Mouse (Mus musculus): ENCODE measurements around the gene Fibcd1. TPM values are rescaled to one million over a fixed set of nuclear protein-coding genes. Genes with fewer than 3 reads are reported as not detected.

Fibcd1 gene
- polyA plus RNA-seq, 1 experiment: 0.81 TPM

DNA sequence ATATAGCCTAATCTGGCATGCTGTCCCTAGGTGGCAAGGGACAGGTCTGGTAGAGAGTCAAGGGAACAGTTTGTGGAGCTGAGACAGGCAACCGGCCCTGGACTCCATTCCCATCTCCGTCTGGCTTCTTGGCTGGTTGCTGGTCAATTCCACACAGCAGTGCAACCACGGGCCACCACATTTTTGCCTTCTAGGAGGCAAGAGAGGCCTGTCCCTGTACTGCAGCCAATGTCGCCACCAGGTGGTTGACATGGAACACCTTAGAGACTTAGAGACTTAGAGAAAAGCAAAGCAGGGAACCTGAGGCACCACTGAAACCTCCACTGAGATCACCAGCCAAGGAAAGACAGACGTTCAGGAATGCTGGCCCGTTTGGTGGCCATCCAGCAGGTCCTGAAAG, 39.0 kb upstream of the Fibcd1 start:
- 30% methylated on average over 6 of the region's 6 CpGs for WGBS
- peak; percentile 45 for DNase-seq
- no peak overlapping the region for H3K4me3 ChIP-seq (ENCODE audit: control insufficient read depth, insufficient read depth, low read length)
- no peak overlapping the region for H3K27ac ChIP-seq (ENCODE audit: control insufficient read depth, insufficient read depth, low read length)
- TF ChIP-seq POLR2A (IDR thresholded peaks at IDR 0.05; ENCODE audit: control insufficient read depth, extremely low read depth, insufficient read depth, low read length, poor library complexity) (no peak), CTCF (IDR thresholded peaks at IDR 0.05; ENCODE audit: borderline replicate concordance, control insufficient read depth, extremely low read depth, insufficient read depth, low read length, poor library complexity) (no peak)
- peaks cover 15% of the 10 kb centered on the region for H3K4me1 ChIP-seq (replicated peaks; ENCODE audit: control insufficient read depth, insufficient read depth, low read length)
- peaks cover 6% of the 10 kb centered on the region; the same call in 1 of the 2 replicates for H3K27me3 ChIP-seq (ENCODE audit: control insufficient read depth, insufficient read depth, low read length)
- H3K36me3 ChIP-seq (ENCODE audit: control insufficient read depth, insufficient read depth, low read length): no peaks in the 10 kb centered on the region

DNA sequence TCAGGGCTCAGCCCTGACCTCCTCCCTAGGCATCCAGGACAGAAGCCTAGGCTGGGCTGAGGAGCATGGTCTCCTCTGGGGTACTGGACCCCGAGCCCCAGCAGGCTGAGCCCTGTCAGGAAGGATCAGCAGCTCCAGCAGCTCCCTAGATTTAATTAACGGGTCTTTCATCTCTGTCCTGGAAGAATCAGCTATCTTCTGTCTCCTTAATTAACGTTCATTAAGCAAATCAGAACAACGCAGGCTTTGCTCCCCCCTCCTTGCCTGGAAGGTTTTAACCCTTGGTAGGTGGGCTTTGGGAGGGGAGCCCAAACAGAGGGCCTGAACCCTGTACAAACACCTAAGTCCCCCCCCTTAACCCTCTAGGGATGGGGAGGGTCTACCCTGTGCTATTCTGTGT, 37.3 kb upstream of the Fibcd1 start:
- no peak for DNase-seq
- Histone ChIP-seq H3K27me3 (ENCODE audit: control insufficient read depth, insufficient read depth, low read length) (peaks cover 5% of the 10 kb centered on the region; the same call in 1 of the 2 replicates), H3K4me3 (ENCODE audit: control insufficient read depth, insufficient read depth, low read length) (no peak overlapping the region), H3K36me3 (ENCODE audit: control insufficient read depth, insufficient read depth, low read length) (no peaks in the 10 kb centered on the region), H3K27ac (ENCODE audit: control insufficient read depth, insufficient read depth, low read length) (no peak overlapping the region), H3K4me1 (replicated peaks; ENCODE audit: control insufficient read depth, insufficient read depth, low read length) (peaks cover 15% of the 10 kb centered on the region)
- 86% methylated on average over 4 of the region's 4 CpGs for WGBS
- no peak for TF ChIP-seq POLR2A (IDR thresholded peaks at IDR 0.05; ENCODE audit: control insufficient read depth, extremely low read depth, insufficient read depth, low read length, poor library complexity)
- no peak for TF ChIP-seq CTCF (IDR thresholded peaks at IDR 0.05; ENCODE audit: borderline replicate concordance, control insufficient read depth, extremely low read depth, insufficient read depth, low read length, poor library complexity)

DNA sequence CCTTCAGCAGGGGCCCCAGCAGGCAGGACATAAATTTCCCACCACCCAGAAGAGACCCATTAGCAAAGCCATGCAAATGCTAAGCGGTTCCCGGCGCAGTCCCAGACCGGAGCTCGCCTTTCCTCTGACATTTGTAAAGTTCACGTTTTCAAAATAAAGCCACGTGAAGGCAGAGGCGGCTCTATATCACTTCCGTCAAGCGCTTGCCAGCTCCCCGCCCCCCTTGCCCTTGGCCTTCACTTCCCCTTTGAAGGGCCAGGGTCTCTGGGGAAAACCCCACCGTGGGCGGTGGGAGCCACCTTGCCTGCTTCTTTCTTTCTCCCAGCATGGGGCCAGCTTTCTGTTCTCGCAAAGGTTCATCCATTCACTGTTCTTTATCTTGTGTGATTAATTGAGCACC, 35.1 kb upstream of the Fibcd1 start:
- peak; percentile 57 for DNase-seq
- H3K36me3 ChIP-seq (ENCODE audit: control insufficient read depth, insufficient read depth, low read length): no peaks in the 10 kb centered on the region
- TF ChIP-seq POLR2A (IDR thresholded peaks at IDR 0.05; ENCODE audit: control insufficient read depth, extremely low read depth, insufficient read depth, low read length, poor library complexity) (no peak), CTCF (IDR thresholded peaks at IDR 0.05; ENCODE audit: borderline replicate concordance, control insufficient read depth, extremely low read depth, insufficient read depth, low read length, poor library complexity) (no peak)
- H3K27ac ChIP-seq (ENCODE audit: control insufficient read depth, insufficient read depth, low read length): peak overlapping the region; percentile 45; the same call in 1 of the 2 replicates
- H3K4me3 ChIP-seq (ENCODE audit: control insufficient read depth, insufficient read depth, low read length): 0 out of 2 replicates have a peak overlapping the region, but pooled peaks have one; percentile 9
- WGBS: 6% methylated on average over 14 of the region's 14 CpGs
- peaks cover 15% of the 10 kb centered on the region for H3K4me1 ChIP-seq (replicated peaks; ENCODE audit: control insufficient read depth, insufficient read depth, low read length)
- H3K27me3 ChIP-seq (ENCODE audit: control insufficient read depth, insufficient read depth, low read length): no peaks in the 10 kb centered on the region

DNA sequence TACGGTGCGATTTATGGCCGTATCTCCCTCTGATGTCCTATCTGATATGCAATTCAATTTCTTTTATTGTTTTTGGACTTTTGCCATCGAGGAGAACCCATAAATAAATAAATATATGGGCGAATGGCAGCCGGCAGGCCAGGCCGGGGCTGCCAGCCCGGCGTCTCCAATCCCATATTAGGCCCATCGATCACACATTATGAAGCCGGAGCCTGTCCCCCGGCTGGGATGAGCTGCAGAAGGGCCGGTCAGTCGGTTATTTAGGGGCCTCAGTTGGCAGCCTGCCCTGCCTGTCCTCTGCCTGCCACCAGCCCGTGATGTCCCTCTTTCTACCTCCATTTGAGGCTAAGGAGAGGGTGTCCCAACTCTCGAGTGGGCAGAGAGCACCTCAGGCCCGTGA, 32.8 kb upstream of the Fibcd1 start:
- Histone ChIP-seq H3K4me1 (replicated peaks; ENCODE audit: control insufficient read depth, insufficient read depth, low read length) (peaks cover 15% of the 10 kb centered on the region), H3K27me3 (ENCODE audit: control insufficient read depth, insufficient read depth, low read length) (no peaks in the 10 kb centered on the region), H3K27ac (ENCODE audit: control insufficient read depth, insufficient read depth, low read length) (no peak overlapping the region), H3K4me3 (ENCODE audit: control insufficient read depth, insufficient read depth, low read length) (no peak overlapping the region), H3K36me3 (ENCODE audit: control insufficient read depth, insufficient read depth, low read length) (no peaks in the 10 kb centered on the region)
- no peak for DNase-seq
- TF ChIP-seq POLR2A (IDR thresholded peaks at IDR 0.05; ENCODE audit: control insufficient read depth, extremely low read depth, insufficient read depth, low read length, poor library complexity): no peak
- no peak for TF ChIP-seq CTCF (IDR thresholded peaks at IDR 0.05; ENCODE audit: borderline replicate concordance, control insufficient read depth, extremely low read depth, insufficient read depth, low read length, poor library complexity)
- 94% methylated on average over 17 of the region's 17 CpGs for WGBS

DNA sequence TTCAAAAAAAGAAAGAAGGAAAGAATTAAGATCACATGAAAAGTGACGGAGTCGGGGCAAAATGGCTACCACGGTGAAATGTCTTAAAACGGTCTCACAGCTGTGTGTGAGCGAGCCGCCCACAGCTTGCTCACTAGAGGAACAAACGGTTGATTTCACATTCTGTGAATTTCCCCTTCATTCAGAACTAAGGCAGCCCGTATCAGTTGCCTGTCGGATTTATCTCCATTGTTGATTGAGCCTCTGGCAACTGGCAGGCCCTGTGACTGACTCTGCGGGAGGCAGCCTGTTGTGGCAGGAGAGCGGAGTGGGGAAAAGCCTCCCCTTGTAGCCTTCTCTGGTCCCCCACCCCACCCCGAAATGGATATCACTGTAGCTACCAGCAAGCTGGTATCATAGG, 30.6 kb upstream of the Fibcd1 start:
- Histone ChIP-seq H3K4me3 (ENCODE audit: control insufficient read depth, insufficient read depth, low read length) (no peak overlapping the region), H3K27ac (ENCODE audit: control insufficient read depth, insufficient read depth, low read length) (no peak overlapping the region), H3K4me1 (replicated peaks; ENCODE audit: control insufficient read depth, insufficient read depth, low read length) (peaks cover 11% of the 10 kb centered on the region; the same call in 1 of the 2 replicates), H3K36me3 (ENCODE audit: control insufficient read depth, insufficient read depth, low read length) (no peaks in the 10 kb centered on the region), H3K27me3 (ENCODE audit: control insufficient read depth, insufficient read depth, low read length) (no peaks in the 10 kb centered on the region)
- DNase-seq: no peak
- TF ChIP-seq CTCF (IDR thresholded peaks at IDR 0.05; ENCODE audit: borderline replicate concordance, control insufficient read depth, extremely low read depth, insufficient read depth, low read length, poor library complexity): no peak
- no peak for TF ChIP-seq POLR2A (IDR thresholded peaks at IDR 0.05; ENCODE audit: control insufficient read depth, extremely low read depth, insufficient read depth, low read length, poor library complexity)
- WGBS: 77% methylated on average over 12 of the region's 12 CpGs

DNA sequence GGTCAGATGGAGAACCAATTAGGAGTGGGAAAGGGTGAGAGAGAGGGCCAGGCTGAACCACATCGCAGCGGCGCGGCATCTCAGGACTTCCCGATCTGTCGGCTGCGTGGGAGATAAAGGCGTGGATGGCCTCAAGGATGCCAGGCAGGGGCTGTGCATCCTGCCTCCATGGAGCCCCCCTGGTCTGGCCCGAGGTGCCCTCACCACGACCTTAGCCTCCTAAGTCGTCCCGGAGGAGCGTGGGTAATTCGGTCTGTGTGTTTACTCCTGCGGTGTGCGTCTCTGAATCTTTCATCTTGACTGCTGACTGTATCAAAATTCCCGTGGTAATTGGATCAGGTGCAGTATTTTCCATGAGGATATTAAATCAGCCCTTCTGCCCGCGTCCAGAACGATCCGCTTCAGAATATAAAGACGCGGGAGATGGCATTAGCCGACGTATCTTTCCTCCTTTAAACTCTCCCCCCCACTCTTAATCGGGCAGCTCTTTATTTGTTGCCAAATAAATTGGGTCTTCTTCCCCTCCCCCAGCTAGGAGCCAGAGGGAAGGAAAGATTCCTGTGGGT, 28.6 kb upstream of the Fibcd1 start:
- no peaks in the 10 kb centered on the region for H3K4me1 ChIP-seq (replicated peaks; ENCODE audit: control insufficient read depth, insufficient read depth, low read length)
- no peak overlapping the region for H3K27ac ChIP-seq (ENCODE audit: control insufficient read depth, insufficient read depth, low read length)
- DNase-seq: no peak
- WGBS: 89% methylated on average over 26 of the region's 26 CpGs
- no peak overlapping the region for H3K4me3 ChIP-seq (ENCODE audit: control insufficient read depth, insufficient read depth, low read length)
- H3K27me3 ChIP-seq (ENCODE audit: control insufficient read depth, insufficient read depth, low read length): no peaks in the 10 kb centered on the region
- TF ChIP-seq CTCF (IDR thresholded peaks at IDR 0.05; ENCODE audit: borderline replicate concordance, control insufficient read depth, extremely low read depth, insufficient read depth, low read length, poor library complexity) (no peak), POLR2A (IDR thresholded peaks at IDR 0.05; ENCODE audit: control insufficient read depth, extremely low read depth, insufficient read depth, low read length, poor library complexity) (no peak)
- no peaks in the 10 kb centered on the region for H3K36me3 ChIP-seq (ENCODE audit: control insufficient read depth, insufficient read depth, low read length)

DNA sequence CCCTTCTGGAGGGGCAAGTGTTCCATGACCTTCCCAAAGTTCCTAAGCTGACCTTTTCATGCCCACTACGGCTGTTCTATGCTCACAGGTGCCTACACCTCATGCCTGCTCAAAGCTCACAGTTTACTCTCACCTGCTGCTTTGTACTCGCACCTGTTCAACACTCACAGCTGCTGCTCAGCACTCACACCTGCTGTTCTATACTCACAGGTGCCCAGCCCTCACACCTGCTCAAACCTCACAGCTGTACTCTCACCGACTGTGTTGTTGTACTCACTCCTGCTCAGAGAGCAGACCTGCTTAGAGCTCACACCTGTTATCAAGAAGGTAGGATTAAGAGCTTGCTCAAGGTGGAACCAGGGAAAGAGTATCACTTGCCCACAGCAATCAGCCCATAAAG, 24.9 kb upstream of the Fibcd1 start:
- TF ChIP-seq CTCF (IDR thresholded peaks at IDR 0.05; ENCODE audit: borderline replicate concordance, control insufficient read depth, extremely low read depth, insufficient read depth, low read length, poor library complexity): no peak
- no peak for TF ChIP-seq POLR2A (IDR thresholded peaks at IDR 0.05; ENCODE audit: control insufficient read depth, extremely low read depth, insufficient read depth, low read length, poor library complexity)
- Histone ChIP-seq H3K4me3 (ENCODE audit: control insufficient read depth, insufficient read depth, low read length) (no peak overlapping the region), H3K4me1 (replicated peaks; ENCODE audit: control insufficient read depth, insufficient read depth, low read length) (no peaks in the 10 kb centered on the region), H3K27ac (ENCODE audit: control insufficient read depth, insufficient read depth, low read length) (no peak overlapping the region), H3K27me3 (ENCODE audit: control insufficient read depth, insufficient read depth, low read length) (no peaks in the 10 kb centered on the region), H3K36me3 (ENCODE audit: control insufficient read depth, insufficient read depth, low read length) (no peaks in the 10 kb centered on the region)
- WGBS: 81% methylated on average over 3 of the region's 3 CpGs
- DNase-seq: no peak
